Mouse (Mus musculus) layer of hippocampus, postnatal 25 days (tissue): ENCODE results near the gene Lipi. TPM values are rescaled to one million over a fixed set of nuclear protein-coding genes. Genes with fewer than 3 reads are reported as not detected.

ENCODE experiments used
- DNase-seq, 2 experiments: peaks; one replicate each; pipeline ENCODE4 v3.0.0; 2022; ENCODE audit warnings: mixed read lengths in 2 of 2, low spot score in 1 of 2; ENCODE audit errors: extremely low spot score in 1 of 2
- total RNA-seq, 2 experiments: library from RNA; stranded (reverse); gene quantifications; 2 replicates each; pipeline ENCODE4 v1.2.3; 2021

The Lipi gene
- under 1 TPM in 1 of 2 experiments, not detected in 1; 0.12 TPM for total RNA-seq

DNA sequence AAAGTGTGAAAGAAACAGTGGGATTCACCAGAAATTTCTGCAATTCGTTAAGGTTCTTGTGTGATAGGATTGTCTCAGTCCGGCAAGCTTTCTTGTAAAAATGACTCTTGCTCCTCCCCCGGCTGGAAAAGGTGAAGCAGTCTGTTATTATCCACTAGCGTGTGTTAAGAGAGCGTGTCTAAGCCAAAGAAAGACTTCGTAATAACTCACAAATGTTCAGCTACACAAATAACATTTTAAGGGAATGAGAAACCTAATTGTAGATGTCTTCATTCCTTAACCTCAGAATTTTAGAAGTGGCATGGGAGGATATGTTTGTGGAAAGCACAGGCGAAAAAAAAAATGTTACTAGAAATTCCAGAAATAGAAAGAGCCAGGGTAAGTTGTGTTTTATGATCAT lies at the start of gene Lipi:
Gene Lipi, minus strand, starts transcription at position 101 of the 400 bp plus-strand sequence.
- DNase-seq = no peak

DNA sequence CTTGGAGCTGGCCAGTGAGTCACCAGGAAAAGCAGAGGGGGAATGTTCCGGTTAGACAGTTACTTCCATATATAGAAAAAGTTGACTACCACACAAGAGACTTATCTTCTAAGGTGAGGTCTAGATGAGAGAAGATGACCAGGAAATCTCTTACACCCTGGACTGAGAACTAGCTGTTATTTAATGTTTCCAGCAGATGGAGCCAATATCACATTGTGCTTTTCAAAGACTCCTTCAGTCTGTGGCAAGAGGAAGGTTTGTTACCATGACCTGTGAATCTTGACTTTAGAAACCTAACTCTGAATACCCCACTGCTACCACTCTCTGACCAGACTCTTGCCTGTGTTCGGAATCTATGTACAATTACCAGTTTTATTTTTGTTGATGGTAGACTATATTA lies 42.0 kb upstream of the Lipi start:
- no peak for DNase-seq

DNA sequence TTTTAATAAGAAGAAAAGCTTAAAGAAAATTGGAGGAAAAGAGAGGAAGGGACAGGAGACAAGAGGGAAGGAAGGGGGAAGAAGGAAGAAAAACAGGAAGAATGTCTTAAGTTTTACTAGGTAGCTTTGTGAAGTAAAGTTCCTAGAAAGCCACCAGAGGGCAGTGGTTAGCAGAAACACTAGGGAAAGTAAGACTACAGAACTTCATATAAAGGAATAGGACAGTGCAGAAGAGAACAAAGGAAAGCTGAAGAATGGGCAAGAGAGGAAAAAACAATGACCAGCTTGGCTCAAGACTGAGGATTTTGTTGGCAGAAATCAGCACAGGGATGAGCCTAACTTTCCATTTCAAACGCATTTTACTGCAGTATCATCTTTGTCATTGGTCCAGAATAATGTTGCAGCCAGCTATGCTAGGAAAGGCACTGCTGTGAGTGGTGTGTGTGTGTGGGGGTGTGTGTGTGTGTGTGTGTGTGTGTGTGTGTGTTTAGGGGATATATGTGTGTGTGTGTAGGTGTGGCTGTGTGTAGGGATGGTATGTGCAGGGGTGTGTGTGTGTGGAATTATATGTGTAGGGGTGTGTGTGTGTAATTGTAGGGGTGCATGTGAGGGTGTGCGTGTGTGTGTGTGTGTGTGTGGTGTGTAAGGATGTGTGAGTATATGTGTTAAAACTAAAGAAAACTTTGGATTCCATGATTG lies 31.9 kb upstream of the Lipi start:
- DNase-seq = peak in 1 of 2 experiments; percentile 37

- DNase-seq = no peak
Measured at GRCm38 (mm10) chr16:75612561-75612960, 26.7 kb upstream of the Lipi start.

GRCm38 (mm10) chr16:75606415-75606814 lies 20.6 kb upstream of the Lipi start:
- no peak for DNase-seq

GRCm38 (mm10) chr16:75593501-75594183 lies 7.8 kb upstream of the Lipi start:
- no peak for DNase-seq

- peak; percentile 71 to 75 for DNase-seq
Measured at GRCm38 (mm10) chr16:75592671-75593500, 7.0 kb upstream of the Lipi start, which contains the start of gene Rbm11. Rbm11 (plus strand) TSS chr16:75592844.

DNA sequence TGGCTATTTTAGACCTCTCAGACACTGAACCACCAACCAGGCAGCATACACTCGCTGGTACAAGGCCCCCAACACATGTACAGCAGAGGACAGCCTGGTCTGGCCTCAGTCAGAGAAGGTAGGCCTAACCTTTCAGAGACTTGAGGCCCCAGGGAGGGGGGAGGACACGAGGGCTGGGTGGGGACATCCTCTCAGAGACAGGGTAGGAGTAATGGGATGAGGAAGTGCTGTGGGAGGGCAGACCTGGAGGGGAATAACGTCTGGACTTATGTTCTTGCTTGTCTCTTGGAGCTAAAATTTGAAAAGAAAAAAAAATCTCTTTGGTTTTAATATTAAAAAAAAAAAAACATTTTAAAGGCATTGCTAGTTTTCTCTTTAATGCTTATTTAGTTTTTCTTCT lies 605 bp upstream of the Lipi start:
- no peak for DNase-seq

GRCm38 (mm10) chr16:75582279-75582678 lies 3.6 kb downstream of the Lipi start:
- no peak for DNase-seq

DNA sequence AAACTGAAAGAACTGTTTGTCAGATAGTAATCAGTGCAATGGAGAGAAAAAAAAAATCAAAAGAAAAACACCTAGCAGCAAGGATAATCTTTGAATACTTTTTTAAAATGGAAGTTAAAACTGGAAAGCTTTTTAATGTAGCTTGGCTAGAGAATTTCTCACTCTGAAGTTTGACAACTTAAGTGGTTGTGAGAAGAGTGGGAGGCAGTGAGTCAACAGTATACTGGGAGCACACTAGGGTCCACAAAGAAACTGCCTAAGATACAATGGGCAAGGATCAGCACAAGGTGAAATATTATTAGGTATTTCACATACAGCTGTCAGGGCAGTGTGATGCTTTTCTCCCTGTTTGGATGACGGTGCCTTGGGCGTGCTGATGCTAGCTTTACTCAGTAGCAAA lies 23.0 kb downstream of the Lipi start:
- no peak for DNase-seq

- no peak for DNase-seq
Measured at GRCm38 (mm10) chr16:75545310-75545709, 40.6 kb downstream of the Lipi start.

DNA sequence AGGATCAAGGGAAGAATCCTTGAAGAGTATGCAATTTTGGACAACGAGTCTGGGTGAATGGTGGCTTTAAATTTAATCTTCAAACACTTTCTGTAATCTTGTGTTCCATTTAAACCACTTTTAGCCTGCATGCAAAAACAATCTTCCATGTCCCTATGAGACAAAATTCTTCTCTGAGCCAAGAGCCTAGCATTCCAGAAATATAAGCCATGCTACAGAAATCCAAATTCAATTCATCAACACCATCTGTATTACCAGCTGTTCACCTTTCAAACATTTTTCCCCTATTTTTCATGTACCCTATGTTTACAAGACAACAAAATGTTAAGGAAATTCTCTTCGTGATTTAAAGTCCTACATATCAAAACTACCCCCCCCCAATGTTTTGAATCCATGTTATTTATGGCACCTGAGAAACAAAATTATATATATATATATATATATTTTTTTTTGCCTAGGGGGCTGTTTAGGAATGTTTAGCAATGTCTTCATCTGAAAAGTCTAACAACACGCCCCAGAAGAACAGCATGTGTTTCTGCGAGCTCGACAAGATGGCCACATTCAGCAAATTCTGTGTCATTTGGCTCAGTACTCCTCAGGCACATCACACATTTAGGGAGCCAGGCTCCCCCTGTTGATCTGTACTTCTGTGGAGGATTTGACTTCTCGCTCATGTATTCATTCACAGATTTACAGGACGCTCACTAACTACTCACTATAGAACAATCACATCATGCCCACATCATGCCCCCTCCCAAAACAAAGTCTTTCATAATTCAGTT lies 47.9 kb downstream of the Lipi start:
- DNase-seq = peak; percentile 5 to 19

DNA sequence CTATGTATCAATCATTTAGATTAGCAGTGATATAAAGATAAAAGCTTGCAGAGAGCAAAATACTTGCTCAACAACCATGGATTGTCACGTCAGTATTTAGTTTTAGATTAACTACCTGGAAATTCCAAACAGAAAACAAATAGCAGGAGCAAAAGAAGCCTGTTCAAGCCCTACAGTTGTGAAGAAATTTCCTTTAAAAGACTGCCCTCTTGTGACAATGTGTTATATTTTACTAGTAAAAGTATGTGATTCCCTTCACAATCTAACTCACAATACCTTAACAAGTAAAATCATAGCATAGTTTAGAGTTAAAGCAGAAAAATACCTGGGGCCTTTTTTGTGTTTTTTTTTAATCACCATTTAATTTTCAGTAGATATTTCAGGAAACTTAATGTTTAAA lies 54.2 kb downstream of the Lipi start:
- no peak for DNase-seq

- DNase-seq = no peak
Measured at GRCm38 (mm10) chr16:75496568-75496967, 89.3 kb downstream of the Lipi start.

Other genes starting within 250 kb of the Lipi start
- 1 to 10 TPM; 5.5 to 5.9 TPM for gene Rbm11, start 6.8 kb upstream of the Lipi start, total RNA-seq
- 10 to 100 TPM; 36.3 to 39.1 TPM for gene Hspa13, start 181.0 kb upstream of the Lipi start, total RNA-seq